In the genomic region with DNA sequence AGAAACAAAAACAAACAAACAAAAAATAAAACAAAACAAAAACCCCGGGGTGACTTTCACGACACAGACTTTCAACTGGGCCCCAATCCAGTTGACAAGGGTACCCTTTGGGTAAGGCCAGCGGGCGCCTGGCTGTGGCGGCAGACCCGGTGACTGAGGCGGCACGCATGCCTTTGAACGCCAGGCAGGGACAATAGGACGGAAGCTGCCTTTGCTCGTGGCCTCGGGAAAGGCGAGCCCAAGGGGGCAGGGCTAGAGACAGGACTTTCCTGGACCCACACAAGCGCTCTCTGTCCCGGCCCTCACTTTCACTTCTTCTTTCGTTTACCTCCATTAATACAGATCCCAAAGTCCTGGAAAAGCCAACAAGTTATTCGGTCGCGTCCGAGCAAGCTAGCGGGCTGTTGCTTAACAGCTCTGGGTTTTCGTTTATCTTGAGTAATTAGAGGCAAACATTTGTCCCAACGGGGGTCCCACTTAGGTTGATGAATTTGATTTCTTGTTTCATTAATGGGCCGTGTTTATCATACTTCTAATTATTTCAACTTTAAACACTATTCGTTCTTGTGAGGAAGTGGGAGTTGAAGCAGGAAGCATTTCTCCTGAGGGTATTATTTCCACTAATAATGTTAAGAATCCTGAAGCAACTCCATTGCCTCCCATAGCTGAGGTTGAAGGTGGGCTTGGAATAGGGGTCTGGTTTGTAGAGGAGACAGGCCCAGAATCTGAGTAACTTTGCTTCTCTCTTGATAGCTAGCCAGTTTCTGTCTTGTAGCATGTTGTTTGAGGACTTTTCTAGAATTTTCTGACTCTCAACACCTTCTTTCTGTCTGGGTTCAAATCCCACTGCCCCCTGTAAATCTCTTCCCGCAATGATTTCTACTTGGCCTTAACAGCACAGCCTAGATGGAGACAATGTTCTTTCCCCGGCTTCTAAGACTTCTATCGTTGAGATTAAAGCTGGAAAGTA, we compare ENCODE assay signal across 1 mouse cellular context.
TF ChIP-seq lines count a peak whose summit lies in the region.

No protein-coding gene starts in this region.

TF ChIP-seq in CH12.LX, 34 proteins besides CTCF, POLR2A, EP300 and RAD21:
- TF ChIP-seq IRF4 (IDR thresholded peaks at IDR 0.05; ENCODE audit: low read depth, low read length) (peak; percentile 79), KAT2A (IDR thresholded peaks at IDR 0.05; ENCODE audit: insufficient replicate concordance, low read length) (no peak), NRF1 (IDR thresholded peaks at IDR 0.05; ENCODE audit: low read depth, low read length) (0 out of 2 replicates have a peak, but pooled peaks have one; percentile 20), MEF2A (IDR thresholded peaks at IDR 0.05; ENCODE audit: borderline replicate concordance, low read depth, low read length) (0 out of 2 replicates have a peak, but pooled peaks have one; percentile 37), MAZ (IDR thresholded peaks at IDR 0.05; ENCODE audit: low read depth, low read length) (0 out of 2 replicates have a peak, but pooled peaks have one; percentile 13), GABPA (IDR thresholded peaks at IDR 0.05; ENCODE audit: insufficient replicate concordance, low read depth, low read length) (no peak), MXI1 (IDR thresholded peaks at IDR 0.05; ENCODE audit: low read depth, low read length) (peak; percentile 29; the same call in 1 of the 2 replicates), MAX (IDR thresholded peaks at IDR 0.05; ENCODE audit: low read length) (0 out of 2 replicates have a peak, but pooled peaks have one; percentile 18)
